In the genomic region with DNA sequence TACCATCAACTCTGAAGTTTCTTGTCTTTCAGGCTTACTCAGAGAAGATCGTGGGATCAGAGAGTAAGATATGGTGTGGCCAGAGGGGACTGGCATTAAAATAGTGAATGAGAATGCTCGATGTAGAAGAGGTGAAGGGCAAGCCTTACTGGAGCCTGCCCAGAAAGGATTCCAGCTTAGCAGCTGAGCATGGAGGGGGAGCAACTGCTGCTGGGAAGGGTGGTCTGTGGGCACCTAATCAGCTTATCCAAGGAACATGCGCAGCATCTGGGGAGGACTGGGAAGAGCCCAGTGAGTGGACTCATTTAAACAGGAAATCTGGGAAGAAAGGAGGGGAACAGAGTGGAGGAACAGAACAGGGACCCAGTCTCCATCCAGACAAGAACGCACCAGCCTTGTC, we compare ENCODE assay signal across 16 mouse cellular contexts.
"Had no signal": no experiment of that assay in that cellular context is flagged by ENCODE, and none has a peak within 500 bp of the region (broad histone marks: within the 10 kb centered on the region; RNA-seq: fewer than 3 reads in every experiment).

No protein-coding gene starts in this region.

- H3K9me3 ChIP-seq: limb, embryonic 15.5 days; liver, embryonic 12.5 days; midbrain, embryonic 13.5 days; neural tube, embryonic 13.5 days had no signal

- DNase-seq: kidney, adult 11 months; kidney, adult 9 months; kidney, postnatal 4 days; lung, embryonic 14.5 days; lung, postnatal 10 days; lung, postnatal 4 days; thymus, adult 18-20 months; thymus, postnatal 25 days had no signal

- H3K4me2 ChIP-seq: limb, embryonic 15.5 days; liver, embryonic 12.5 days; lung, embryonic 14.5 days; midbrain, embryonic 13.5 days; neural tube, embryonic 13.5 days had no signal

- H3K4me3 ChIP-seq: layer of hippocampus, adult 2 months; left cerebral cortex, adult 2 months; limb, embryonic 15.5 days; liver, embryonic 12.5 days; megakaryocyte, embryonic 14.5 days; midbrain, embryonic 13.5 days; neural tube, embryonic 13.5 days had no signal

- H3K36me3 ChIP-seq: limb, embryonic 15.5 days; liver, embryonic 12.5 days; midbrain, embryonic 13.5 days; neural tube, embryonic 13.5 days had no signal

- H3K27me3 ChIP-seq: limb, embryonic 15.5 days; liver, embryonic 12.5 days; megakaryocyte, embryonic 14.5 days; neural tube, embryonic 13.5 days had no signal

- H3K9ac ChIP-seq: limb, embryonic 15.5 days; liver, embryonic 12.5 days; lung, embryonic 14.5 days; midbrain, embryonic 13.5 days; neural tube, embryonic 13.5 days had no signal

- ATAC-seq: liver, embryonic 12.5 days; midbrain, embryonic 13.5 days had no signal

- H3K27ac ChIP-seq: kidney, postnatal 0 days; layer of hippocampus, adult 2 months; left cerebral cortex, adult 2 months; limb, embryonic 15.5 days; liver, embryonic 12.5 days; midbrain, embryonic 13.5 days; neural tube, embryonic 13.5 days had no signal
